Mouse (Mus musculus): ENCODE results near the gene Asic1. TPM values are rescaled to one million over a fixed set of nuclear protein-coding genes. Genes with fewer than 3 reads are reported as not detected.

Asic1 gene
- polyA plus RNA-seq, 2 experiments = 1.4 to 3.4 TPM

- Histone ChIP-seq H3K4me3 (replicated peaks; ENCODE audit: low read length) (no peak overlapping the region), H3K4me2 (replicated peaks; ENCODE audit: low read depth, low read length, severe bottlenecking) (no peak overlapping the region), H3K27ac (replicated peaks; ENCODE audit: low read depth, low read length) (no peak overlapping the region), H3K9me3 (ENCODE audit: control insufficient read depth, low read length) (no peaks in the 10 kb centered on the region), H3K36me3 (ENCODE audit: control insufficient read depth, insufficient read depth, low read length) (peaks cover 25% of the 10 kb centered on the region; the same call in 1 of the 2 replicates), H3K9ac (ENCODE audit: low read depth, low read length, severe bottlenecking) (no peak overlapping the region), H3K4me1 (ENCODE audit: control insufficient read depth, insufficient read depth, low read length) (peaks cover 12% of the 10 kb centered on the region), H3K27me3 (ENCODE audit: control insufficient read depth, insufficient read depth, low read length) (no peaks in the 10 kb centered on the region)
- TF ChIP-seq POLR2A (IDR thresholded peaks at IDR 0.05; ENCODE audit: borderline replicate concordance, extremely low read depth, insufficient read depth, insufficient read length) = no peak
- 76% methylated on average over 8 of the region's 8 CpGs for WGBS
- ATAC-seq (ENCODE audit: low FRiP score, low read depth) (no peak), DNase-seq (ENCODE audit: low spot score) (no peak)
Measured at GRCm38 (mm10) chr15:99719865-99720264, 49.7 kb downstream of the Asic1 start.

- peaks cover 12% of the 10 kb centered on the region; the same call in 1 of the 2 replicates for H3K36me3 ChIP-seq (ENCODE audit: control insufficient read depth, insufficient read depth, low read length)
- peaks cover 13% of the 10 kb centered on the region for H3K4me1 ChIP-seq (ENCODE audit: control insufficient read depth, insufficient read depth, low read length)
- 78% methylated on average over 25 of the region's 25 CpGs for WGBS
Measured at GRCm38 (mm10) chr15:99721921-99722743, 52.0 kb downstream of the Asic1 start.

GRCm38 (mm10) chr15:99723120-99723514 lies 52.9 kb downstream of the Asic1 start:
- Histone ChIP-seq H3K4me1 (ENCODE audit: control insufficient read depth, insufficient read depth, low read length) (peaks cover 13% of the 10 kb centered on the region), H3K9me3 (ENCODE audit: control insufficient read depth, low read length) (no peaks in the 10 kb centered on the region), H3K36me3 (ENCODE audit: control insufficient read depth, insufficient read depth, low read length) (peaks cover 19% of the 10 kb centered on the region), H3K27me3 (ENCODE audit: control insufficient read depth, insufficient read depth, low read length) (no peaks in the 10 kb centered on the region), H3K9ac (ENCODE audit: low read depth, low read length, severe bottlenecking) (no peak overlapping the region), H3K4me3 (replicated peaks; ENCODE audit: low read length) (no peak overlapping the region), H3K27ac (replicated peaks; ENCODE audit: low read depth, low read length) (no peak overlapping the region), H3K4me2 (replicated peaks; ENCODE audit: low read depth, low read length, severe bottlenecking) (no peak overlapping the region)
- ATAC-seq (ENCODE audit: low FRiP score, low read depth) (no peak), DNase-seq (ENCODE audit: low spot score) (no peak)
- TF ChIP-seq POLR2A (IDR thresholded peaks at IDR 0.05; ENCODE audit: borderline replicate concordance, extremely low read depth, insufficient read depth, insufficient read length) = no peak
- 72% methylated on average over 10 of the region's 10 CpGs for WGBS

More at GRCm38 (mm10) chr15:99721921-99722743, 52.0 kb downstream of the Asic1 start:
- DNase-seq (ENCODE audit: low spot score) (no peak), ATAC-seq (ENCODE audit: low FRiP score, low read depth) (no peak)
- TF ChIP-seq POLR2A (IDR thresholded peaks at IDR 0.05; ENCODE audit: borderline replicate concordance, extremely low read depth, insufficient read depth, insufficient read length) = no peak
- Histone ChIP-seq H3K4me3 (replicated peaks; ENCODE audit: low read length) (no peak overlapping the region), H3K27me3 (ENCODE audit: control insufficient read depth, insufficient read depth, low read length) (no peaks in the 10 kb centered on the region), H3K27ac (replicated peaks; ENCODE audit: low read depth, low read length) (no peak overlapping the region), H3K4me2 (replicated peaks; ENCODE audit: low read depth, low read length, severe bottlenecking) (no peak overlapping the region), H3K9ac (ENCODE audit: low read depth, low read length, severe bottlenecking) (no peak overlapping the region), H3K9me3 (ENCODE audit: control insufficient read depth, low read length) (no peaks in the 10 kb centered on the region)

GRCm38 (mm10) chr15:99723515-99724291 lies 53.5 kb downstream of the Asic1 start:
- Histone ChIP-seq H3K4me2 (replicated peaks; ENCODE audit: low read depth, low read length, severe bottlenecking) (peak overlapping the region; percentile 74), H3K36me3 (ENCODE audit: control insufficient read depth, insufficient read depth, low read length) (peaks cover 23% of the 10 kb centered on the region), H3K4me3 (replicated peaks; ENCODE audit: low read length) (0 out of 2 replicates have a peak overlapping the region, but pooled peaks have one; percentile 95), H3K27me3 (ENCODE audit: control insufficient read depth, insufficient read depth, low read length) (no peaks in the 10 kb centered on the region), H3K4me1 (ENCODE audit: control insufficient read depth, insufficient read depth, low read length) (peaks cover 13% of the 10 kb centered on the region), H3K9me3 (ENCODE audit: control insufficient read depth, low read length) (no peaks in the 10 kb centered on the region), H3K27ac (replicated peaks; ENCODE audit: low read depth, low read length) (peak overlapping the region; percentile 46), H3K9ac (ENCODE audit: low read depth, low read length, severe bottlenecking) (peak overlapping the region; percentile 31; the same call in 1 of the 2 replicates)
- TF ChIP-seq POLR2A (IDR thresholded peaks at IDR 0.05; ENCODE audit: borderline replicate concordance, extremely low read depth, insufficient read depth, insufficient read length) = no peak
- no peak for DNase-seq (ENCODE audit: low spot score)
- 32% methylated on average over 11 of the region's 11 CpGs for WGBS
- no peak for ATAC-seq (ENCODE audit: low FRiP score, low read depth)

GRCm38 (mm10) chr15:99724292-99725021 lies 54.3 kb downstream of the Asic1 start:
- H3K27me3 ChIP-seq (ENCODE audit: control insufficient read depth, insufficient read depth, low read length) = no peaks in the 10 kb centered on the region
- no peak for ATAC-seq (ENCODE audit: low FRiP score, low read depth)
- H3K9me3 ChIP-seq (ENCODE audit: control insufficient read depth, low read length) = no peaks in the 10 kb centered on the region
- H3K36me3 ChIP-seq (ENCODE audit: control insufficient read depth, insufficient read depth, low read length) = peaks cover 31% of the 10 kb centered on the region
- peaks cover 13% of the 10 kb centered on the region for H3K4me1 ChIP-seq (ENCODE audit: control insufficient read depth, insufficient read depth, low read length)
- peak; percentile 84 for DNase-seq (ENCODE audit: low spot score)
- TF ChIP-seq POLR2A (IDR thresholded peaks at IDR 0.05; ENCODE audit: borderline replicate concordance, extremely low read depth, insufficient read depth, insufficient read length) = no peak
- peak overlapping the region; percentile 46 for H3K27ac ChIP-seq (replicated peaks; ENCODE audit: low read depth, low read length)
- H3K4me3 ChIP-seq (replicated peaks; ENCODE audit: low read length) = peak overlapping the region; percentile 95
- H3K9ac ChIP-seq (ENCODE audit: low read depth, low read length, severe bottlenecking) = peak overlapping the region; percentile 42; the same call in 1 of the 2 replicates
- 15% methylated on average over 16 of the region's 16 CpGs for WGBS
- peak overlapping the region; percentile 74 for H3K4me2 ChIP-seq (replicated peaks; ENCODE audit: low read depth, low read length, severe bottlenecking)
